Mouse (Mus musculus) ES-Bruce4 (cell line): ENCODE results near the gene Rph3al.

Source experiments
- CTCF ChIP-seq: IDR thresholded peaks from one replicate; pipeline ENCODE4 v1.8.1; 2011; ENCODE audit warnings: low read depth, low read length
- EP300 ChIP-seq: IDR thresholded peaks from 2 replicates; pipeline ENCODE4 v1.6.1; 2011; ENCODE audit warnings: low read depth, low read length; ENCODE audit not compliant: insufficient read depth
- POLR2A ChIP-seq: IDR thresholded peaks from one replicate; pipeline ENCODE4 v1.8.1; 2011; ENCODE audit warnings: low read length; ENCODE audit not compliant: insufficient read depth

- TF ChIP-seq CTCF (no peak), POLR2A (no peak), EP300 (no peak)
Observed at GRCm38 (mm10) chr11:75830386-75830785, 107.8 kb downstream of the Rph3al start.
